Mouse (Mus musculus) liver, adult 2 months (tissue): Measurements from ENCODE around the gene Fshr.

Source experiments
- CTCF ChIP-seq: fragments of 200-500 bp; IDR thresholded peaks from 2 replicates; pipeline ENCODE4 v1.5.1; 2011; ENCODE audit warnings: low read depth, low read length, control low read depth
- POLR2A ChIP-seq: fragments of 200-500 bp; IDR thresholded peaks from 2 replicates; pipeline ENCODE4 v1.6.1; 2011; ENCODE audit warnings: low read length, control low read depth; ENCODE audit not compliant: insufficient read depth; ENCODE audit errors: extremely low read depth

DNA sequence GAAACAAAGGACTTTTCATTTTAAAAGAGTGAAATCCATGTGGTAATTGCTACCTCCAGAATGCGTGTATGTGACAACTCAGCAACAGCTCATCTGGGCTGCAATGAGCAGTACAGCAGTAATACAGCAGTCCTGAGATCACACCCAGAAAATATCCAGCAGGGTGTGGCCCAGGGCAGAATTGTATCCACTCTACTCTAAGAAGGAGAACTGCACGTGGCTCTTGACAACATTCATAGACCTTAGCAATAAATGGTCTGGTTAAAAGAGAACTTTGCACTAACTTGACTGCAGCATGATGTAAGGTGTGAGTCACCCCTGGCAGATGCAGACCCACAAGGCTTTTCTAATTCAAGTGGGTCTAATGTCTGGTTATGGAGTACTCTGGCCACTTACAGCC is 80.5 kb downstream of the Fshr start:
- TF ChIP-seq POLR2A (no peak), CTCF (no peak)
